In genomic region chr1:38293671-38294335, GRCm38 (mm10) we compare ENCODE assay signal across 12 mouse cellular contexts.
"Had no signal": no experiment of that assay in that cellular context is flagged by ENCODE, and none has a peak within 500 bp of the region (broad histone marks: within the 10 kb centered on the region; RNA-seq: fewer than 3 reads in every experiment).

No protein-coding gene starts in this region.

- DNase-seq: lung, adult 18-20 months; lung, embryonic 14.5 days; lung, postnatal 10 days; lung, postnatal 4 days; retina, postnatal 1 day; right cerebral cortex, adult 18-20 months; right cerebral cortex, postnatal 25 days; right cerebral cortex, postnatal 4 days; spleen, adult 18-20 months; thymus, adult 18-20 months; thymus, postnatal 14 days; thymus, postnatal 36 days had no signal
